Mouse (Mus musculus) liver, postnatal 0 days (tissue): ENCODE results near the gene Gm15319.
"Not testable (repeated sequence)": the region's sequence is repeated elsewhere in the genome, so short reads cannot be mapped to it uniquely, and the experiment has no call there.

Experiments used
- CTCF ChIP-seq: sonication (generic); IDR thresholded peaks from 2 replicates; pipeline ENCODE4 v1.5.1; 2016; ENCODE audit warnings: antibody characterized with exemption, low read depth
- EP300 ChIP-seq: IDR thresholded peaks from 2 replicates; pipeline ENCODE4 v1.6.1; 2016; ENCODE audit warnings: antibody characterized with exemption, low read depth, mild to moderate bottlenecking

- TF ChIP-seq EP300, CTCF: not testable (repeated sequence)
These were observed 22.0 kb upstream of the Gm15319 start for GRCm38 (mm10) chr8:20384990-20385389.
